Mouse (Mus musculus) B cell, adult 67 days (primary cell): ENCODE results near the gene Olfr1222. TPM values are rescaled to one million over a fixed set of nuclear protein-coding genes. Genes with fewer than 3 reads are reported as not detected.

Source experiments
- total RNA-seq, 2 experiments: library from RNA; stranded (reverse); gene quantifications; 4 replicates each; pipeline ENCODE4 v1.2.4; 2023

Gene Olfr1222
- total RNA-seq, result not detected

DNA sequence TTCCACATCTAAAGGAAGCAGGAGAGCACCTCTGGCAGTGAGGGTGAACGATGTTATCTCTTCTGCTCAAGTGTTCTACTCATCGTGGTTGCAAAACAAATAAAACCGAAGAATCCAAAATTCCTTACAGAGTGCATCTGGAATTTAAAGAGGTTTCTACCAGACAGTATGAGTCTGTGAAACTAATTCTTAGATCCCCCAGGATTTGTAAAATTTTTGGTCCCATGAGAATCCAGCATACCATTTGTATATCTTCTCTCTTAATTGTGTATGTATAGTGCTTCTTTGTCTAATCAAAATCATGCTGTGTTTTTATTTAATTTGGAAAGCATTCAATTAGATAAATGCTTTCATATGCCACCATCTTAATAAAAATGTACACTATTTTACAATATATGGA is at the start of gene Olfr1222:
TSS of gene Olfr1222 (minus strand) at position 101 of the 400 bp plus-strand sequence.

DNA sequence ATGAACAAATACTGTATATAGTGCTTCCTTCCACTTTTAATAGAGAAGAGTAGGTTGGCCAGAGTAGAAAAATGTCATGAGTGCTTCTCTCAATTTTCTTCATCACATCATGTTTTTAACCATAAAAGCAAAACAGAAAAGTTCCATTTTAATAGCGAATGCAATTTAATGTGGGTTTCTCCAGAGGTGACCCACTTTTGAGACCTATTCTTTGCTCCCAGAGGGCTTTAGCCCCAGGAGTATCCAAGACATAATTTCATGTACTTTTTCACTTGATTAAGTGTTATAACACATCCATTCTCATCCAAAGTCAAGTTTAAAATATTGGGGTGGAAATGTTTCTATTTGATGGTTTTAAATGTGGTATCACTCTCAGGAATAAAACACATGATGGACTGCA is 41.7 kb upstream of the Olfr1222 start, which contains the start of gene Olfr1225:
TSS of gene Olfr1225 (minus strand) at position 101 of the 400 bp plus-strand sequence.

GRCm38 (mm10) chr2:89163991-89164390 is 31.1 kb upstream of the Olfr1222 start, which contains the start of gene Olfr1224-ps1:
Gene Olfr1224-ps1 (minus strand): TSS chr2:89164091.

GRCm38 (mm10) chr2:89151460-89151859 is 18.6 kb upstream of the Olfr1222 start, which contains the start of gene Olfr1223:
Gene Olfr1223 (minus strand): TSS chr2:89151560.

GRCm38 (mm10) chr2:89117183-89117582 is 15.7 kb downstream of the Olfr1222 start, which contains the start of gene Olfr1221:
Gene Olfr1221 (minus strand): TSS chr2:89117283.

DNA sequence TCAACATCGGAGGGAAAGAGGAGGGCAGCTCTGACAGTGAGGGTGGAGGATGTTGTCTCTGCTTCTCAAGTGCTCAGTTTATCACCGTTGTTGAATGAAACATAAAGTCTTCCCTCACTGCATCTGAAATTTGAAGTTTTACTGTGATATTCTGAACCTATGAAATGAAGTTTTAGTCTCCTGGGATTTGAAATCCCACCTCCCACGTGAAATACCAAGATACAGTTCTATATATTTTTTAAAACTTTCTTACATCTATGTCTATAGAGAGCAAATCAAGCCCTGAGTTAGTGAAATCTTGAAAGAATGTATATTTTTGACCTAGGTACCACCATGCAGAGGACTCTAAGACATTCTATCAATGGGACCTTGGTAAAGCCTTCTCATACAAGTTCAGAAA is 26.1 kb downstream of the Olfr1222 start, which contains the start of gene Olfr1220:
TSS of gene Olfr1220 (minus strand) at position 101 of the 400 bp plus-strand sequence.

DNA sequence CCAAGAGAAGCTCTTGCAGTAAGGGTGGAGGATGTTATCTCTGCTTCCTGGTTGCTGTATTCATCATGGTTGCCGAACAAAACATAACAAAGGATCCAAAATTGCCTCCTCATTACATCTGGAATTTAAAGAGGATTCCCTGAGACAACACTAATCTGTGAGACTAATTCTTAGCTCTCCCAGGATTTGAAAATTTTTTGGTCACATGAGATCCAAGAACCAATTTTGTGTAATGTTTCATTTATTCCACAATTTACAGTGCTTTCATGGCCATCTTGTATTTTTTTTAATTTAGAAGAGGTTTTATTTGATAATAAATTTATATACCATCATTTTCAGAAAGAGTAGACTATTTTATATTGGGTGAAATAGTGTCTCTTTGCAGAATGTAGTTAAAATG is 49.4 kb downstream of the Olfr1222 start, which contains the start of gene Olfr1219:
TSS of gene Olfr1219 (minus strand) at position 101 of the 400 bp plus-strand sequence.

Other genes with a start within 250 kb of the Olfr1222 start
- not detected for gene Olfr1208, start 230.7 kb downstream of the Olfr1222 start, total RNA-seq
- not detected for gene Olfr1209, start 217.9 kb downstream of the Olfr1222 start, total RNA-seq
- gene Olfr1211, start 194.9 kb downstream of the Olfr1222 start, total RNA-seq, result not detected
- gene Olfr1212, start 179.1 kb downstream of the Olfr1222 start, total RNA-seq, result not detected
- gene Gm13762, start 152.8 kb downstream of the Olfr1222 start, total RNA-seq, result not detected
- gene Olfr1214, start 140.4 kb downstream of the Olfr1222 start, total RNA-seq, result not detected
- gene Olfr1215, start 126.1 kb downstream of the Olfr1222 start, total RNA-seq, result not detected
- not detected for gene Olfr1216, start 114.7 kb downstream of the Olfr1222 start, total RNA-seq
- gene Olfr1217, start 101.0 kb downstream of the Olfr1222 start, total RNA-seq, result not detected
- not detected for gene Olfr1218, start 71.9 kb downstream of the Olfr1222 start, total RNA-seq
- not detected for gene Olfr1219, start 49.5 kb downstream of the Olfr1222 start, total RNA-seq
- not detected for gene Olfr1220, start 26.2 kb downstream of the Olfr1222 start, total RNA-seq
- gene Olfr1221, start 15.8 kb downstream of the Olfr1222 start, total RNA-seq, result not detected
- not detected for gene Olfr1223, start 18.5 kb upstream of the Olfr1222 start, total RNA-seq
- gene Olfr1224-ps1, start 31.0 kb upstream of the Olfr1222 start, total RNA-seq, result not detected
- not detected for gene Olfr1225, start 41.6 kb upstream of the Olfr1222 start, total RNA-seq
- not detected for gene Olfr1226, start 67.0 kb upstream of the Olfr1222 start, total RNA-seq
- gene Olfr1228, start 121.0 kb upstream of the Olfr1222 start, total RNA-seq, result not detected
- not detected for gene Olfr1229, start 155.0 kb upstream of the Olfr1222 start, total RNA-seq
- gene Olfr1230, start 164.2 kb upstream of the Olfr1222 start, total RNA-seq, result not detected
- not detected for gene Olfr1231, start 174.0 kb upstream of the Olfr1222 start, total RNA-seq
- not detected for gene Olfr1232, start 196.6 kb upstream of the Olfr1222 start, total RNA-seq
- gene Olfr1233, start 209.3 kb upstream of the Olfr1222 start, total RNA-seq, result not detected
- not detected for gene Olfr1234, start 231.8 kb upstream of the Olfr1222 start, total RNA-seq